Mouse (Mus musculus) megakaryocyte, embryonic 14.5 days (primary cell): ENCODE data around the gene Ptger3.

Source experiments
- FLI1 ChIP-seq: IDR thresholded peaks from 2 replicates; pipeline ENCODE4 v1.6.1; 2012; ENCODE audit warnings: low read length, inconsistent platforms, mixed read lengths
- GATA1 ChIP-seq: IDR thresholded peaks from 3 replicates; pipeline ENCODE4 v1.6.1; 2012; ENCODE audit warnings: mixed read lengths, low read length, inconsistent platforms, borderline replicate concordance

- TF ChIP-seq GATA1 (no peak), FLI1 (no peak)
Observed at GRCm38 (mm10) chr3:157534786-157535415, 31.8 kb upstream of the Ptger3 start.
